Mouse (Mus musculus) lung, postnatal 0 days (tissue): ENCODE results near the gene Diaph3. TPM values are rescaled to one million over a fixed set of nuclear protein-coding genes. Genes with fewer than 3 reads are reported as not detected.

ENCODE experiments used
- ATAC-seq: fragments of 200-750 bp; cut with Nextera tagmentation; 2 replicates; pipeline ENCODE4 v1.8.0; 2017; ENCODE audit warnings: moderate library complexity
- DNase-seq: peaks from one replicate; pipeline ENCODE4 v3.0.0-alpha.2; 2016; ENCODE audit warnings: low spot score
- H3K27ac ChIP-seq: fragments of 300-500 bp; sonication (generic); 2 replicates; pipeline ENCODE4 v1.5.1; 2014; ENCODE audit warnings: antibody characterized with exemption, mild to moderate bottlenecking, low read length, mixed read lengths
- H3K27me3 ChIP-seq: fragments of 300-500 bp; sonication (generic); replicated peaks from 2 replicates; pipeline ENCODE4 v1.6.1; 2014; ENCODE audit warnings: low read length, mixed read lengths; ENCODE audit not compliant: insufficient read depth
- H3K36me3 ChIP-seq: fragments of 300-500 bp; sonication (generic); 2 replicates; pipeline ENCODE4 v1.6.1; 2014; ENCODE audit warnings: low read length, mixed read lengths; ENCODE audit not compliant: insufficient read depth
- H3K4me1 ChIP-seq: fragments of 300-500 bp; sonication (generic); 2 replicates; pipeline ENCODE4 v1.6.1; 2014; ENCODE audit warnings: antibody characterized with exemption, low read depth, low read length, mixed read lengths; ENCODE audit not compliant: insufficient read depth
- H3K4me2 ChIP-seq: fragments of 300-500 bp; sonication (generic); replicated peaks from 2 replicates; pipeline ENCODE4 v1.6.1; 2014; ENCODE audit warnings: low read depth, mild to moderate bottlenecking, low read length, moderate library complexity, mixed read lengths
- H3K4me3 ChIP-seq: fragments of 300-500 bp; sonication (generic); 2 replicates; pipeline ENCODE4 v1.5.1; 2014; ENCODE audit warnings: low read depth, low read length
- H3K9ac ChIP-seq: fragments of 300-500 bp; sonication (generic); replicated peaks from 2 replicates; pipeline ENCODE4 v1.6.1; 2014; ENCODE audit warnings: low read depth, mild to moderate bottlenecking
- H3K9me3 ChIP-seq: fragments of 300-500 bp; sonication (generic); 2 replicates; pipeline ENCODE4 v1.6.1; 2016; ENCODE audit warnings: low read length, mixed read lengths
- CTCF ChIP-seq: IDR thresholded peaks from 2 replicates; pipeline ENCODE4 v1.5.1; 2016; ENCODE audit warnings: antibody characterized with exemption, mild to moderate bottlenecking
- EP300 ChIP-seq: IDR thresholded peaks from 2 replicates; pipeline ENCODE4 v1.6.1; 2016; ENCODE audit warnings: antibody characterized with exemption, mild to moderate bottlenecking, control low read depth
- WGBS: fragments of 180-500 bp; shearing (Covaris S2); extraction: QIAGEN DNeasy Blood & Tissue Kit; methylation state at CpG from one replicate; pipeline ENCODE4 v1.1.7; 2014; 5-methylcytosine and 5-hydroxymethylcytosine counted together
- polyA plus RNA-seq: library from polyadenylated mRNA; unstranded; fragments of >200 nt; fragmentation: Nextera tagmentation; extraction: Ambion mirVana; gene quantifications from 2 replicates; pipeline ENCODE4 v1.2.1, GENCODE M21; 2015

The Diaph3 gene
- polyA plus RNA-seq, 1 experiment from 2014 or later = 2.3 TPM

DNA sequence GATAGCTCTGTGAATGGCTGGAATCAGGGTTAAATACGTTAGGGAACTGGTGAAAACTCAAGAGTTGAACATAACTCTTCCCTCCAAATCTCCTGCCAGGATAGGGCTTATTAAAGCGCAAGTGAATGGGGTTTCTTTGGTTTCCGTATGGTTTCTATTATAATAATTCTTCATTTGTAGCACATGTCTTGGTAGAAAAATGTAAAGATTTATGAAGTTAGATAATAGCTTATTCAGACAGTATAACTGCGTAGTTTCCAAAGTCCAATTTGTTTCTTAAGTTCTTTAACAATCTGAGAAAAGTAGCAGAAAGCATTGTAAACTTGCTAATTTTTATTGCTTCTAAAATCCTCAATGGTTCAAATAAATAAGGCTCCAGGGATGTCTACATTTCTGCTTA lies 448.3 kb downstream of the Diaph3 start:
- Histone ChIP-seq H3K36me3 (no peaks in the 10 kb centered on the region), H3K4me1 (no peaks in the 10 kb centered on the region), H3K27ac (no peak overlapping the region), H3K4me3 (no peak overlapping the region), H3K9ac (no peak overlapping the region), H3K27me3 (no peaks in the 10 kb centered on the region), H3K9me3 (no peaks in the 10 kb centered on the region), H3K4me2 (no peak overlapping the region)
- TF ChIP-seq CTCF (no peak), EP300 (no peak)
- ATAC-seq = no peak
- WGBS = 76% methylated on average over 4 of the region's 4 CpGs
- no peak for DNase-seq

DNA sequence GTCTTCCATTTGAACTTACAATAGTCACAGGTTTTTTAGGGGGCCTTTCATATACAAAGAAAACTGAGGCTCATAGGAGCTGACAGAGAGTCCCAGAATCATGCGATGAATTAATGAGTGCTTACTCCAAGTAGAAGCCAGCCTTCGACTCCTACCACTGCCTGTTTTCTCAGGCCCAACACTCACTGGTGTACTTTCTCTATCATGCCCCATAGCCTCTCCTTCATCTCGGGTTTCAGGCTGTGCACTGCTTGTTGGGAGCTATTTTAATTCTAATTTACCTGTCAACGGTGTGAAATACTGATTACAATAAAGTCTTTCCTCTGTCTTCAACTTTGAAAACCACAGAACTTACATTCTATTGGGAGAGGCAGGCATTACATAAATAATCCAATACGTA lies 449.7 kb downstream of the Diaph3 start:
- Histone ChIP-seq H3K4me1 (no peaks in the 10 kb centered on the region), H3K27me3 (no peaks in the 10 kb centered on the region), H3K27ac (no peak overlapping the region), H3K9me3 (no peaks in the 10 kb centered on the region), H3K36me3 (no peaks in the 10 kb centered on the region), H3K9ac (no peak overlapping the region), H3K4me3 (no peak overlapping the region), H3K4me2 (no peak overlapping the region)
- TF ChIP-seq CTCF (no peak), EP300 (no peak)
- WGBS = 72% methylated on average over 5 of the region's 5 CpGs
- DNase-seq (no peak), ATAC-seq (no peak)

DNA sequence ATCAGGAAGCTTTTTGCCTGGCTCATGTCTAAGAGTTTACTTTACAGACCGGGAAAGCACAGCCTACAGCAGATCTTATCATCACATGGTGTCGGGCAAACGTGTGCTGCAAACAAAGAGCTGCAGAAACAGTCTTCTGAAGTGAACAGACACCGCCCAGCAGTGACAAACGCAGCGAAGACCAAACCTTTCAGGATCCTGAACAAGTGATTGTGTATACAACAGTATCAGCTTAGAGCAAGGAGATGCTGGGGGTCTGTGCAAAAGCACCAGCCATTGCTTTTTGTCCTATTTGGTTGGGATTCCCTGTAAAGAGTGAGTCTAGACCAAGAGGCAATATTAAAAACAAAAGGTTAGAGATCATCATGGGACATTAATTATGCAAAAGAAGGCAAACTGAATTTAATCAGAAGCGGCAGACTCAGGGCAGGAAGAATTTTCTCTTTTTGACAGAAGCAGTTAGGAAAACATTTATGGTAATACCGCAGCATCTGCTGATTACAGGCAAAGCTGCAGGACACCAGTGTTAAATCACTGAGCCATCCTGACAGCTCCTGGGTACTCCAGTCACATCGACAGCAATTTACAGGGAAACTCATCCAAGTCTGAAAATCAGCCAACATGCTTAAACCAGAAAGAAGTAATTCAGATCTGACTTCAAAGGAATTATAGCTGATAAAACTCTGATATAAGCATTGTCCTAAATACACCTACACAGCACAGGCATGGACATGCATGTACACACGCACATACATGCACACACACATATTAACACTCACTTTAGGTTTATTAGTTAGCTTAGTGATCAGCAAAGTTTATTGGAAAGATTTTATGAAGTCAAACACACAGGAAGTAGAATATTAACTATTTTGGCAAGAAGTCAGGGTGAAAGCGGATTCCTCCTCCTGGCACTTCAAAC lies 456.2 kb downstream of the Diaph3 start:
- no peak overlapping the region for H3K4me3 ChIP-seq
- H3K27ac ChIP-seq = no peak overlapping the region
- no peak overlapping the region for H3K9ac ChIP-seq
- DNase-seq (peak; percentile 58), ATAC-seq (peak; percentile 73)
- H3K27me3 ChIP-seq = no peaks in the 10 kb centered on the region
- H3K9me3 ChIP-seq = no peaks in the 10 kb centered on the region
- H3K36me3 ChIP-seq = no peaks in the 10 kb centered on the region
- TF ChIP-seq CTCF (no peak), EP300 (0 out of 2 replicates have a peak, but pooled peaks have one; percentile 47)
- WGBS = 26% methylated on average over 11 of the region's 11 CpGs
- no peaks in the 10 kb centered on the region for H3K4me1 ChIP-seq
- no peak overlapping the region for H3K4me2 ChIP-seq

DNA sequence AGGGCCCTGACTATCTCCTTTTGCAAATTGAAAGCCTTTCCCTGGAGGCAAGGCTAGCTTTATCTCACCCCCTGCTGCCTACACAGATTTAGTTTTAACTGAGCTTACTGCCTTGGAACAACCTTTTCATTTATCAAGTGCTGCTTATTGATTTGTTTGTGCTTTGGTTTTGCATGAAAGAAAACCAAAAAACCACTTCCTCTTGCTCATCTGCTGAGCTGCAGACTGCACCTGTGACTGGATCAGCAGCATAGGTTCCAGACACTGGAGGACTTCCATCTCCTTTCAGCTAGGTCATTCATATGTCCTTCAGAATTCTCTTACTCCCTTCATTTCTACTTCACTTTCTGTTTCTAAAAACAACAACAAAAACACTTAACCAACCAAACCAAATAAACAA lies 459.1 kb downstream of the Diaph3 start:
- DNase-seq (no peak), ATAC-seq (no peak)
- Histone ChIP-seq H3K27me3 (no peaks in the 10 kb centered on the region), H3K9me3 (no peaks in the 10 kb centered on the region), H3K36me3 (no peaks in the 10 kb centered on the region), H3K4me1 (no peaks in the 10 kb centered on the region), H3K27ac (no peak overlapping the region), H3K4me2 (no peak overlapping the region), H3K4me3 (no peak overlapping the region), H3K9ac (no peak overlapping the region)
- TF ChIP-seq CTCF (no peak), EP300 (no peak)

DNA sequence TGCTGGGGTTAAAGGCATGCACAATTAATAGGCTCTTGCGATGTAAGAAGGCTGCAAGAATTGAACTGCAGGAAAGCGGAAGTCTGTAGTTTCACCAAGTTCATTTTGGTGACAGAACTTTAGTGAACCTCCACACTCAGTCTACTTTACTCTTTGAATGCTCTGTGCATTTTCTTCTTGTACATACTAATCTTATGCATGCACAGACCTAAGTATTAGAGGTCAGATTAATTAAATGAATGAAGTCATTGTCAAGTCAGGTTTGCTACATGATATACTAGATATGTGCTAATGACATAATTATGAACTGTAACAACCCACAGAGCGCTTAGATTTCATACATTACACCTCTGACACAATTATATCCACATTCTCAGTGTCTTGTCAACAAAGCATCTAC lies 462.0 kb downstream of the Diaph3 start:
- Histone ChIP-seq H3K9me3 (no peaks in the 10 kb centered on the region), H3K27ac (no peak overlapping the region), H3K27me3 (no peaks in the 10 kb centered on the region), H3K9ac (no peak overlapping the region), H3K4me1 (no peaks in the 10 kb centered on the region), H3K4me3 (no peak overlapping the region), H3K4me2 (no peak overlapping the region), H3K36me3 (no peaks in the 10 kb centered on the region)
- 91% methylated on average over 3 of the region's 3 CpGs for WGBS
- TF ChIP-seq EP300 (no peak), CTCF (no peak)
- DNase-seq (no peak), ATAC-seq (no peak)

DNA sequence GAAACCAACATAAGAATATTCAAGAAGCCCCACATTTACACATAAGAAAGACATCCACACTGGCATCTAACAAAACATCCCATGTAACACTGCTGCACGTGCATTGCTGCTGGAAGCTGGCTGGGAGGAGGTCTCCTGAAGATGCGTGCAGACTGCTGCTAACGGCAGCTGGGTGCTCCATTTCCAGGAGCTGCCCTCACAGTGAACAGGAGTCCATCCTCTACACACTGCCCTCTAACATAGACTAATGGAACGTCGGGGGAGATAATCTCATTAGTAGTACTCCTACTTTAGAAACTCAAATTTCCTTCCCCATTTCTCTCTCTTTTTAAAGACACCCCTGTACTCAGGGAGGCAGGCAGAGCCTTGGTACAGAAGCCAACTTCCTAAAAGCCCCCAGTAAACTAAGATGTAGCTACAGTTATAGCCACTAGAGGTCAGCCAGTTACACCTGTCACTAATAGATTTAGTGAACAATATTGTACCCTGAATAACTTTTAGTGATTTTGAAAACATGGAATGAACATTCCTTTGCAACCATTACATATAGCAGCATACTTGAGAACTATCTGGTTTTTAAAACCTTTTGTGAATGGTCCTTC lies 462.8 kb downstream of the Diaph3 start:
- H3K4me3 ChIP-seq = no peak overlapping the region
- ATAC-seq (no peak), DNase-seq (peak; percentile 19)
- H3K4me1 ChIP-seq = no peaks in the 10 kb centered on the region
- no peaks in the 10 kb centered on the region for H3K36me3 ChIP-seq
- no peak overlapping the region for H3K9ac ChIP-seq
- no peaks in the 10 kb centered on the region for H3K9me3 ChIP-seq
- H3K27me3 ChIP-seq = no peaks in the 10 kb centered on the region
- WGBS = 64% methylated on average over 5 of the region's 5 CpGs
- H3K4me2 ChIP-seq = no peak overlapping the region
- no peak overlapping the region for H3K27ac ChIP-seq
- TF ChIP-seq CTCF = peak; percentile 64
- no peak for TF ChIP-seq EP300
